Mouse (Mus musculus): Measurements from ENCODE around the gene Armc12.

Armc12 gene

GRCm38 (mm10) chr17:28588591-28588990 lies 58.0 kb downstream of the Armc12 start:
- no peak for DNase-seq (ENCODE audit: low spot score)
